Mouse (Mus musculus) layer of hippocampus, postnatal 14 days (tissue): Measurements from ENCODE around the gene Gpr162. TPM values are rescaled to one million over a fixed set of nuclear protein-coding genes. Genes with fewer than 3 reads are reported as not detected.
"Not testable (repeated sequence)": the region's sequence is repeated elsewhere in the genome, so short reads cannot be mapped to it uniquely, and the experiment has no call there.

Source experiments
- DNase-seq, 2 experiments: peaks; one replicate each; pipeline ENCODE4 v3.0.0; 2021 to 2022; ENCODE audit warnings: low spot score in 2 of 2, mixed read lengths in 1 of 2
- long read RNA-seq, 2 experiments: library from polyadenylated mRNA; stranded (forward); transcript quantifications; one replicate each; pipeline ENCODE4 v2.0.0; 2021
- total RNA-seq, 2 experiments: library from RNA; stranded (reverse); gene quantifications; 2 replicates each; pipeline ENCODE4 v1.2.3; 2021

Gpr162 gene
- 100 to 1,000 TPM; 180 to 193 TPM for total RNA-seq
- long read RNA-seq, experiment 1, transcript Gpr162-201 (5 exons, 2,676 nt), result major isoform, 61 of 120 reads
- long read RNA-seq, experiment 1, partial matches to known transcripts, result 22 of 120 reads
- long read RNA-seq, experiment 1, other reads (novel, unspliced or antisense), result 34 of 120 reads
- long read RNA-seq, experiment 2, transcript Gpr162-201 (5 exons, 2,676 nt), result major isoform, 83 of 160 reads
- long read RNA-seq, experiment 2, partial matches to known transcripts, result 23 of 160 reads
- long read RNA-seq, experiment 2, other reads (novel, unspliced or antisense), result 52 of 160 reads

GRCm38 (mm10) chr6:124863658-124864298, at the start of gene Gpr162:
Gene Gpr162 (minus strand): TSS chr6:124863983.
- DNase-seq, result peak; percentile 70 to 79

- DNase-seq, result no peak
These were observed 49.4 kb upstream of the Gpr162 start for GRCm38 (mm10) chr6:124913214-124913613.

GRCm38 (mm10) chr6:124911533-124912218, 47.9 kb upstream of the Gpr162 start, which contains the start of gene Lag3:
Gene Lag3 (minus strand): TSS chr6:124911705.
- DNase-seq, result no peak

- no peak for DNase-seq
These were observed 46.2 kb upstream of the Gpr162 start for GRCm38 (mm10) chr6:124910032-124910431.

- DNase-seq, result no peak
These were observed 44.0 kb upstream of the Gpr162 start for GRCm38 (mm10) chr6:124907767-124908166.

GRCm38 (mm10) chr6:124904991-124905860, 41.4 kb upstream of the Gpr162 start:
- DNase-seq, result no peak

GRCm38 (mm10) chr6:124904161-124904981, 40.6 kb upstream of the Gpr162 start:
- peak; percentile 77 to 91 for DNase-seq

GRCm38 (mm10) chr6:124903580-124904151, 39.9 kb upstream of the Gpr162 start:
- peak; percentile 91 to 94 for DNase-seq

- DNase-seq, result no peak
These were observed 38.1 kb upstream of the Gpr162 start for GRCm38 (mm10) chr6:124901851-124902250.

GRCm38 (mm10) chr6:124900801-124901480, 37.2 kb upstream of the Gpr162 start:
- DNase-seq, result peak in 1 of 2 experiments; percentile 67

- no peak for DNase-seq
These were observed 36.4 kb upstream of the Gpr162 start for GRCm38 (mm10) chr6:124900056-124900800.

- DNase-seq, result no peak
These were observed 34.6 kb upstream of the Gpr162 start for GRCm38 (mm10) chr6:124898359-124898758.

- not testable (repeated sequence) for DNase-seq
These were observed 30.3 kb upstream of the Gpr162 start for GRCm38 (mm10) chr6:124894113-124894512.

GRCm38 (mm10) chr6:124890997-124891396, 27.2 kb upstream of the Gpr162 start:
- no peak for DNase-seq

- no peak for DNase-seq
These were observed 24.9 kb upstream of the Gpr162 start for GRCm38 (mm10) chr6:124888555-124889125.

- no peak for DNase-seq
These were observed 24.2 kb upstream of the Gpr162 start, which contains the start of gene Cd4 for GRCm38 (mm10) chr6:124887986-124888385. Gene Cd4 (minus strand): TSS chr6:124888221.

- no peak for DNase-seq
These were observed 22.2 kb upstream of the Gpr162 start for GRCm38 (mm10) chr6:124885956-124886381.
